Mouse (Mus musculus) heart, postnatal 0 days (tissue): Measurements from ENCODE around the gene Lin28a. TPM values are rescaled to one million over a fixed set of nuclear protein-coding genes. Genes with fewer than 3 reads are reported as not detected.

ENCODE experiments used
- ATAC-seq: fragments of 200-750 bp; cut with Nextera tagmentation; 2 replicates; pipeline ENCODE4 v1.8.0; 2017; ENCODE audit warnings: low read depth, moderate number of reproducible peaks, moderate library complexity; ENCODE audit not compliant: insufficient read depth
- DNase-seq: peaks from one replicate; pipeline ENCODE4 v3.0.0-alpha.2; 2016; ENCODE audit warnings: low spot score
- H3K27ac ChIP-seq: fragments of 300-500 bp; sonication (generic); 2 replicates; pipeline ENCODE4 v1.5.1; 2014; ENCODE audit warnings: low read depth, mild to moderate bottlenecking
- H3K27me3 ChIP-seq: fragments of 300-500 bp; sonication (generic); 2 replicates; pipeline ENCODE4 v1.6.1; 2014; ENCODE audit warnings: low read length, mixed read lengths; ENCODE audit not compliant: control insufficient read depth, insufficient read depth
- H3K36me3 ChIP-seq: fragments of 300-500 bp; sonication (generic); replicated peaks from 2 replicates; pipeline ENCODE4 v1.6.1; 2014; ENCODE audit warnings: low read length, mixed read lengths; ENCODE audit not compliant: control insufficient read depth, insufficient read depth
- H3K4me1 ChIP-seq: fragments of 300-500 bp; sonication (generic); 2 replicates; pipeline ENCODE4 v1.6.1; 2014; ENCODE audit warnings: antibody characterized with exemption; ENCODE audit not compliant: control insufficient read depth, insufficient read depth
- H3K4me2 ChIP-seq: fragments of 300-500 bp; sonication (generic); 2 replicates; pipeline ENCODE4 v1.6.1; 2014; ENCODE audit warnings: low read depth, mild to moderate bottlenecking, low read length, moderate library complexity
- H3K4me3 ChIP-seq: fragments of 300-500 bp; sonication (generic); 2 replicates; pipeline ENCODE4 v1.5.1; 2014; ENCODE audit warnings: low read depth, low read length
- H3K9ac ChIP-seq: fragments of 300-500 bp; sonication (generic); replicated peaks from 2 replicates; pipeline ENCODE4 v1.6.1; 2014; ENCODE audit warnings: low read depth, low read length, mixed read lengths
- H3K9me3 ChIP-seq: fragments of 300-500 bp; sonication (generic); replicated peaks from 2 replicates; pipeline ENCODE4 v1.6.1; 2016; ENCODE audit warnings: low read length; ENCODE audit not compliant: control insufficient read depth
- CTCF ChIP-seq: IDR thresholded peaks from 2 replicates; pipeline ENCODE4 v1.5.1; 2016; ENCODE audit warnings: antibody characterized with exemption, control low read depth, low read depth
- EP300 ChIP-seq: IDR thresholded peaks from 2 replicates; pipeline ENCODE4 v1.6.1; 2016; ENCODE audit warnings: antibody characterized with exemption, low read depth
- WGBS: fragments of 180-500 bp; shearing (Covaris S2); extraction: QIAGEN DNeasy Blood & Tissue Kit; methylation state at CpG from one replicate; pipeline ENCODE4 v1.1.7; 2014; 5-methylcytosine and 5-hydroxymethylcytosine counted together
- polyA plus RNA-seq: library from polyadenylated mRNA; unstranded; fragments of >200 nt; fragmentation: Nextera tagmentation; extraction: Ambion mirVana; gene quantifications from 2 replicates; pipeline ENCODE4 v1.2.1, GENCODE M21; 2015
- total RNA-seq: library from RNA; depleted of rRNA; stranded (reverse); fragments of >200 nt; gene quantifications from 2 replicates; pipeline ENCODE4 v1.2.3, GENCODE M21; 2014; ENCODE audit warnings: low replicate concordance; rRNA removed

Lin28a gene
- not detected in 2 replicates for total RNA-seq
- 0.10 TPM in 1 of 2 replicates, not detected in the other for polyA plus RNA-seq

DNA sequence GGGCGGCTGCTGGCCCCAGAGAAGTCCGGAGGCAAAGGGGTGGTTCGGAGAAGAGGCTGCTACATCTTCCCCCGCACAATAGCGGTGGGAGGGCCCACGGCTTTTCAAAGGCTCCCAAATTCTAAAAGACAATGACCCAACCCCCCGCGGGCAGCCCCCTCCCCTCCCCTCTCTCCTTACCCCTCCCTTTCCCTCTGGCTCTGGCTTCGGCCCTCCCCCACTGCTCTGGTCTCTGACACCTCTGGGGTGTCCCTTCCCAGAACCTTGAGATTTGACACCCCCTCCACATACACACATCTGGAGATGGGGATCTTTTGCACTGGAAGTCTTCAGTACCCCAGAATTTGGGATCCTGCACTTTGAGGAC lies at the start of gene Lin28a:
Gene Lin28a, minus strand, starts transcription at position 63 of the 367 bp plus-strand sequence.
- no peaks in the 10 kb centered on the region for H3K4me1 ChIP-seq
- H3K9ac ChIP-seq = no peak within 1 kb of the TSS
- peaks cover 56% of the 10 kb centered on the region for H3K27me3 ChIP-seq
- DNase-seq = no peak
- no peak within 1 kb of the TSS for H3K27ac ChIP-seq
- TF ChIP-seq CTCF (no peak), EP300 (no peak)
- H3K4me2 ChIP-seq = peak within 1 kb of the TSS; percentile 10
- H3K9me3 ChIP-seq = no peaks in the 10 kb centered on the region
- peak within 1 kb of the TSS; percentile 16 for H3K4me3 ChIP-seq
- ATAC-seq = no peak
- H3K36me3 ChIP-seq = no peaks in the 10 kb centered on the region
- 0% methylated on average over 9 of the region's 9 CpGs for WGBS

DNA sequence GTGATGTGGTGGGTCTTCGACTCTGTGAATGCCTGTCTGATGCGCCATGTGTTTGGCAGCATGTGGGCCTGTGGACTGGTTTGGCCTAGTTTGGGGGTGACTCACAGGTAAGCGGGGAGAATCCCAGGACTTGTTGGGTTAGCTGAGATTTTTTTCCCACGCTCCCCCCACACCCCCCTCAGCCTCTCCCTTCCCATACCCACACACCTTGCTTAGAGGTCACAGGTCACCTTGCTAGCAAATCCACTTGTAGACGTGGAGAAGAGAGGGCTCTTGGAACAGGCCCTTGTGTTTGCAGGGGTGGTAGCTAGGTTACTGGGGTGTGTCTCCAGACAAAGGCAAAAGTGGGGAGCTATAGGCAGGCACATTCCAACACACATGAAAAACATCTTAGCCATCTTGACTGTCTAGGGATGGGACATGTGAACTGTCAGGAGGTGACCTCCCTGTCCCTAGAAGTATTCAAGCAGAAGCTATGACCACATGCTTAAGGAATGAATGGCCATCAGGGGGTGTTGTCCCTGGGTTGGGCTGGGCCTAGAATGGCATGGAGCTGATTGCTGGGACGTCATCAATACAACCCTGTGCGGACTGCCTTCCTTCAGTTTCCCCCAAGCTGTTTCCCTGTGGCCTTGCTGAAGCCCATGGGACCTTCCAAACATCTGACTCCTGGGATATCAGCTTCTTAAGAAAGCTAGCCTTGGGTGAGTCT lies 49.3 kb upstream of the Lin28a start:
- H3K27ac ChIP-seq = no peak overlapping the region
- no peak for TF ChIP-seq EP300
- TF ChIP-seq CTCF = no peak
- no peaks in the 10 kb centered on the region for H3K9me3 ChIP-seq
- WGBS = 78% methylated on average over 7 of the region's 7 CpGs
- no peak overlapping the region for H3K4me2 ChIP-seq
- no peak overlapping the region for H3K9ac ChIP-seq
- H3K36me3 ChIP-seq = no peaks in the 10 kb centered on the region
- peaks cover 12% of the 10 kb centered on the region; the same call in 1 of the 2 replicates for H3K27me3 ChIP-seq
- no peak overlapping the region for H3K4me3 ChIP-seq
- ATAC-seq = no peak
- no peaks in the 10 kb centered on the region for H3K4me1 ChIP-seq
- DNase-seq = no peak

DNA sequence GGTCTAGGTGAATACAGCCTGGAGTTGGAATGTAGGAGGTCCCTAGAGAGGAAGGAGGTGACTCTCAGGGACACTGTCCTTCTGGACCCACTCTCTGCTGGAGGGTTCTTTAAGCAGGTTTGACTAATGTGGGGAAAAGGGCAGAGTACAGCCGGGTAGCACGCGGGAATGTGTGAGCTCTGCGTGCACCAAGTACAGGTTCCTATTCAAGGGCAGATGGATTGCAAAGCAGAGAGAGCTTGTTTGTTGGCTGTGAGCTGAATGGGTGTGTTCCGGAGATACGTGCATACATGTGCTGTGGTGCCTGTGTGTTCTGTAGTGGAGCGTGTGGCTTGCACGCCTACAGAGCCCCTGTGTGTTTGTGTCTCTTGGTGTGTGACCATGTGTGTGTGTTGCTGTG lies 48.7 kb upstream of the Lin28a start:
- Histone ChIP-seq H3K9me3 (no peaks in the 10 kb centered on the region), H3K9ac (no peak overlapping the region), H3K36me3 (no peaks in the 10 kb centered on the region), H3K27me3 (peaks cover 12% of the 10 kb centered on the region; the same call in 1 of the 2 replicates), H3K27ac (no peak overlapping the region), H3K4me1 (no peaks in the 10 kb centered on the region), H3K4me3 (no peak overlapping the region), H3K4me2 (no peak overlapping the region)
- DNase-seq (no peak), ATAC-seq (no peak)
- WGBS = 90% methylated on average over 8 of the region's 8 CpGs
- TF ChIP-seq CTCF (no peak), EP300 (no peak)

DNA sequence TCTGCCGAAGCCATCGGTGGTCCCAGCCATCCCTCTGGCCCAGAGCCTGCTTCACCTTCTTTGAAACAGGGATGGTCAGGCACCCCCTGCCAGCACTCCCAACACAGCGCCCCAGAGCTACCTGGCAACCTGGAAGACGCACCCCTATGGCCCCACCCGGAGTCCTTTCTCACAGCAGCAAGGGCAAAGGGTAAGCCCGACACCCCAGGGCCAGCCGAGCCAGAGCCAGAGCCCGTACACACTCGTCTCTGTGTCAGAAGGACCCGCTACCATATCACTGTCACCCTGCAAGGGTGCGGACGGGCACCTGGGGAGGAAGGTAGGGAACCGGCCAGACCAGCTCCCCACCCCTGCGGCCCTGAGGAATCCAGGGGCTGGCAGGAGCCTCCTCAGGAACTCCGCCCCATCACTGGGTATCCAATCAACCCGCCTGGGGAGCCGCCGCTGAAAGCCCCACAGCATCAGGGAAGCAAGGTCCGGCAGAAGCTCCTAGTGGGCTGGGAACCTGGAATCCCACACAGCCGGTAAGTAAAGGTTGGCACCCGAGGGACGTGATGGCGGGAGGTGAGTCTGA lies 46.9 kb upstream of the Lin28a start:
- Histone ChIP-seq H3K36me3 (no peaks in the 10 kb centered on the region), H3K9ac (no peak overlapping the region), H3K9me3 (no peaks in the 10 kb centered on the region), H3K4me1 (no peaks in the 10 kb centered on the region), H3K4me3 (no peak overlapping the region), H3K27me3 (peaks cover 14% of the 10 kb centered on the region; the same call in 1 of the 2 replicates), H3K27ac (no peak overlapping the region), H3K4me2 (no peak overlapping the region)
- DNase-seq (no peak), ATAC-seq (no peak)
- no peak for TF ChIP-seq CTCF
- TF ChIP-seq EP300 = no peak
- 28% methylated on average over 23 of the region's 23 CpGs for WGBS

DNA sequence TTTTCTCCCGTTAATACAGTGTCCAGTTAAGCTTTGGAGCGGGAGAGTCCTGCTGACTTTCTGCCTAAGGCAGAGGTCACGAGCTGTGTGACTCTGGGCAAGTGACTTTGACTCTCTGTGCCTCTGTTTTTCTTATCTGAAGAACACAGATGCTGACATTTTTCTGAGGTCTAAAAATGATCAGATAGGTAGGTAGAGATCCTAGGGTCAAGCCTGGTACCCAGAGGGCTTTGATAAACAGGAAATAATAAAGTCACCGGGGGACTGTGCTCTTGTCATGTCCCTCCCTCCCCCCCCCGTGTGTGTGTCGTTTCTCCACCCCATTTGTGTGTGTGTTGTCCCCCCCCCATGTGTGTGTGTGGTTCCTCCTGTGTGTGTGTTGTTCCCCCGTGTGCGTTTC lies 43.9 kb upstream of the Lin28a start:
- TF ChIP-seq CTCF (no peak), EP300 (no peak)
- 57% methylated on average over 8 of the region's 8 CpGs for WGBS
- H3K4me2 ChIP-seq = no peak overlapping the region

More for the DNA sequence above, 43.9 kb upstream of the Lin28a start:
- H3K27me3 ChIP-seq = peaks cover 26% of the 10 kb centered on the region
- H3K4me1 ChIP-seq = no peaks in the 10 kb centered on the region
- no peak overlapping the region for H3K9ac ChIP-seq
- no peaks in the 10 kb centered on the region for H3K9me3 ChIP-seq
- DNase-seq = no peak
- no peak overlapping the region for H3K27ac ChIP-seq
- H3K4me3 ChIP-seq = no peak overlapping the region
- no peak for ATAC-seq
- no peaks in the 10 kb centered on the region for H3K36me3 ChIP-seq
